Mouse (Mus musculus) right cerebral cortex, postnatal 25 days (tissue): ENCODE measurements at regions not wholly inside any gene's neighbourhood (a gene's known extent, or its start where the extent isn't known, plus 50 kb on each side); places are given as distances from the start of the nearest gene placed in this dataset.

Experiments used
- DNase-seq: peaks from one replicate; pipeline ENCODE4 v3.0.0; 2022

DNA sequence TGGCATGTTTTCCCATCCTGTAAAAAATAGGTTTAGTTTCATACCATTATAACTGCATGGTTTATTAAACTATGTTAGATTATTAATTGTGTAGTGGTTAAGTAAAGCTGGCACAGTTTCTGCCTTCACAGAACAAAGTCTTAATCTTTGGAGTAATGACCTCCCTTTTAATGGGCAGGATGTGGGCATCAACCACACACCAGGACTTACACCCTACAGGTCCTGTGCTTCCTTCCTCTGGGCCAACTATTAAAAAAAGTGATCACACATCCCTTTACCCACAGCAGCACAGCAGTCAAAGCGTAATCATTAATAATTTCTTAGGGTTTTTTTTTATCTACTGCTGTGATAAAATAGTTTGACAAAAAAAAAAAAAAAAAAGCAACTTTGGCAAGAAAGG, 300.3 kb downstream of the Fam49a start:
- DNase-seq, result no peak

DNA sequence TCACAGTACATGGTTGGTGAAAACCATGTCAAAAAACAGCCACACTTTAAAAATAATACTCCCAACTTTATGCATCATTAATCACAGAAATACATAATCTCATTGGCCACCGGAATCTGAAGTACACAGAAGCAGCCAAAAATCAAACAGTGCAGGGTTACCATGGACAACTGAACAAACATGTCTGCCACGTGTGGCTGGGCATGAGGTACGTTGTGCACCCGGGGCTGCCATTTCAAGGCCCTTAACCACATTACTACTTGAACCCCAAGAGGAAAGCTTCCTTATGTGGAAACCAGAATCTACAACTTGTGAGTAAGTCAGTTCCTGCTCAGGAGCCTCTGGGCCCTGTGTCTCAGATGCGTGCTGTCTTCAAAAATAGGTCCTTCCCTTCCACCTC, 289.9 kb downstream of the Fam49a start:
- DNase-seq, result no peak

- DNase-seq, result no peak
These were observed 287.7 kb downstream of the Fam49a start for GRCm38 (mm10) chr12:12549649-12550048.

GRCm38 (mm10) chr12:12548688-12549087, 286.7 kb downstream of the Fam49a start:
- no peak for DNase-seq

GRCm38 (mm10) chr12:12547477-12547876, 285.5 kb downstream of the Fam49a start:
- DNase-seq, result no peak

DNA sequence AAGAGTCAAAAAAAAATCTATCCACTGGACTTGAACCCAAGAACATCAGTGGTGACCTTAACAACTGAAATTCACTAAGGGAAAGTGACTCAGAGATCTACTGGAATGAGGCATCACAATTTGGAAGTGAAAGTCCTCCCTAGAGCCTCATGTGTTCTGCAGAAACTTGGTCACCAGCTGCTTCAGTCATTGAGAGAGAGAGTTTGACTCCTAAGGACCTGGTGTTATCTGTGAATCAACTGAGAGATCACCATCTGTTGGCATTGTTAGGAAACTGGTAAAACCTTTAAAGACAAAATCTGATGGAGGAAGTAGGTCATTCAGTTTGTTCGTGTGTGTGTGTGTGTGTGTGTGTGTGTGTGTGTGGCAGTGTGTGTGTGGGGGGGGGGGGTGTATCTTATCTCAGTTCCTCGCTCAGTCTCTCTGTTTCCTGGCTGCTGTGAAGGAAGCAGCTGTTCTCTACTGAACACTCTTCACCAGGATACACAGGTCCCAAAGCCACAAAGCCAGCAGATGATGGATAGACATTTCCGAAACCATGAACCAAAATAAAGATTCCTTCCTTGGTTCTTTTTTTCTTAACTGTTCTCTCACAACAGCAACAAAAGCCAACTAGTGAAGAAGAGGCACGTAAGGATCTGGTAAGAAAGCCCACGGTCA, 284.6 kb downstream of the Fam49a start:
- DNase-seq, result no peak

- DNase-seq, result no peak
These were observed 279.4 kb downstream of the Fam49a start for GRCm38 (mm10) chr12:12541076-12542070.

DNA sequence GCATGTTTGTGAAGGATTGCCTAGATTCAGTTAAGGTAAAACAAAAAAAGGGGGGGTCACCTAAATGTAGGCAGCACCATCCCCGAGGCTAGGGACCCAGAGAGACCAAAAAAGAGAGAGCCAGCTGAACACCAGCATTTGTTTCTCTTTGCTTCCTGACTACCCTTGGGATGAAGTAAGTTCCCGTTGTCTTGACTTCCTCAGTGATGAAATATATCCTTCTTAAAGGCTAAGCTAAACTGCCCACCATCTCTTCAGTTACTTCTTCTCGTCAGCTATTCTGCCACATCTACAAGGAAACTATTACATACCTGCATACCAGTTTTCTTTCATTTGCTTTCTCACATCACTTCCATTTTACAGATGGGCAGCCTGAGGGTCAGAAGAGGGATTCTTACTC, 277.4 kb downstream of the Fam49a start:
- DNase-seq, result no peak

DNA sequence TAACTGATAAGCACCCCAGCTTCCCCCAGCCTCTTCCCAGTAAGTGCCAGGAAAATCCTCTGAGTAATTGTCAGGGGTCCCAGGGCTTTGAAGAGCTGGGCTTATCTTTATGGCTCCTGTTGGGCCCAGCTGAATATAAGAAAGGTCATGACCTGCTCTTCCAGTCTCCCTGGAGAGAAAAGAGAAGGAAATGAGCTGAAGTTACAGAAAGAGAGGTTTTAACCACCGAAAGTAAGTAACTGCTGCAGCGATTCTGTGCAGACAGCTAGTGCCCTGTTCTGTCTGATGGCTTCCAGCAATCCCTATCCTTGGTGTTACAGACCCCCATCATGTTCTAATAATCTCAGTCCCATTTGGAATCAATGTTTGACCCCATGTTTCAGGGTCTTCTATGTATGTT, 272.8 kb downstream of the Fam49a start:
- no peak for DNase-seq

DNA sequence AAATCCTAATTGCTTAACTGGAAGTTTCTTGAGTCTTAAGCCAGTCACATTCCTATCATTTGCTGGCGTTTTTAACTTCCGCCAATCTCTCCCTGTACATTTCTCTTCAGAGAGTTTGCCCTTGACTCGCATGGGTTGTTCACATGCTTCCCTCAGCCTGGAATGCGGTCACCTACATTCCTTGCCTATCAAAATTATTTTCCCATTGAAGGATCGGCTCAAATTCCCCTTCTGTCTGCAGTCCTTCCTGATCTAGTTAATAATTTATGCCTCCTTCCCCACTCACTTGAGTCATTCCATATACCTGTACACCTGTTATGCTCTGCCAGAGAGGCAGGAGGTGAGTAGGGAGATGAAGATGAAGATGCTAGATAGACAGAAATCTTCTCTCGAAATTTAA, 268.9 kb downstream of the Fam49a start:
- DNase-seq, result no peak

- no peak for DNase-seq
These were observed 267.6 kb downstream of the Fam49a start for GRCm38 (mm10) chr12:12529541-12529940.

DNA sequence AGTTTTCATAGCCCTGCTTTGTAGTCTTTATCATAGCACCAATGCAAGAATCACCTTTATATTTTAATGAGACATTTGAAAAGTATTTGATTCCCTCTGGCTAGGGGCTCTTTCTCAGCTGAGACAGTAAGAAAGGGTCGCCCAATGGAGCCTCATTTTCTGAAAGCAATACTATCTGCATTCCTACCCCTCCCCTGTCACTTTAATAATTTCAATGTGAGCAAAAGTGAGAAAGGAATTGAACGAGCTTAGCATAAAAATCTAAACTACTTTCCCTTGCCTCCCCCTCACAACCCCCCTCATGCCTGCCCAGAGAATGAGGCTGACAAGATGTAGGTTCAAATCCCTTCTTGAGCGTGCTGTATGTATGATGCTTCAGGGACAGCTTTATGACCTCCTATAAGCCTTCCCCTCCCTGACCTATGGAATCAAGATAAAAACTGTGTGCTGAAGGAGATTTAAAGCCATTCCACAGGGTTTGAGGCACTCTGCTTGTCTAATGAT, 266.6 kb downstream of the Fam49a start:
- no peak for DNase-seq

DNA sequence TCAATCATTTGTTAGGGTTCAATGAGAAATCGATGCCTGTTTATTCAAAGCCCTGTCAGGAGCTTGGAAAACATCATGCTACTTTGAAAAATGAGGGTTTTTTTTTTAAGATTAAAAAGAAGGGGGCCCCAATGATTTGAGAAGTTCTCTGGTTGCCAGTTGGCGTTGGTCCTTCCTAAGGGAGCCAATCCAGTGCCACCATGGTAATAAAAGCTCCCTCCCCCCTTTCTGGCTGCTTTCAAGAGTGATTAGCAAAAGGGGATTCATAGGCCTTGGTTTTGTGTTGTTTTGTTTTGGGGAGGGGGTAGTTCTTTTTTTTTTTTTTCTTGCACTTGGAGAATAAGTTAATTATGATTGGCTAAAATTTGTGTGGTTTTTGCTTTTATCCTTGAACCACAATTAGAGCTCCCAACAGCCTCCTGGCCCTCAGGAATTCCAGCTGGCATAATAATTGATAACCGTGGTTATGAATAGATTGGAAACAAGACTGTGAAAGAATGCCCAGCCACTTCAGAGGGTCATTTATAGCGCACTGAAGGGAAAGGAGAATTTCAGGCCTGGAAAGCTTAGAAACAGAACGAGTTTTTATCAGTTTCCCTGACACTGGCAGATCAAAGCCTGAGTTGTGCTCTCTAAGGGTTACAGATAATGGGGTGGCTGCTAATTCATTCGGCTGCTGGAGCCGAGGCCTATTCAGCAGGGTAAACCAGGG, 266.0 kb downstream of the Fam49a start:
- no peak for DNase-seq

DNA sequence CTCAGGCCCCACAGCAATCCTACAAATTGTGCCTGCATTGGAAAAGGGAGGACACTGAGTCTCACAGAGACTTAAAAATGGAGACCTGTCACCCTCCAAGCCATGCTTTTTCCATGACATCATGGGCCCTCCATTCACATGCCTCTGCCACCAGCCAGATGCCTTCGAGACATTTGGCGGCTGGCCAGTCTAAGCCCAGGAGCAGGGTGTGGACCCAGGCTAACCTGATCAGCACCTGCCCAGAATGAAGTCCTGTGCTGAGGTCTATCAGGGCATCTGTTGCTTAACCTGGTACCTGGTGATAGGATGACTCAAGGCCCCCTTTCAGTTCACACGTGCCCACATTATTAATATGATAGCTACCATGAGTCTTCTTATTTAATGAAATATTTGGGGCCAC, 265.4 kb downstream of the Fam49a start:
- DNase-seq, result no peak

DNA sequence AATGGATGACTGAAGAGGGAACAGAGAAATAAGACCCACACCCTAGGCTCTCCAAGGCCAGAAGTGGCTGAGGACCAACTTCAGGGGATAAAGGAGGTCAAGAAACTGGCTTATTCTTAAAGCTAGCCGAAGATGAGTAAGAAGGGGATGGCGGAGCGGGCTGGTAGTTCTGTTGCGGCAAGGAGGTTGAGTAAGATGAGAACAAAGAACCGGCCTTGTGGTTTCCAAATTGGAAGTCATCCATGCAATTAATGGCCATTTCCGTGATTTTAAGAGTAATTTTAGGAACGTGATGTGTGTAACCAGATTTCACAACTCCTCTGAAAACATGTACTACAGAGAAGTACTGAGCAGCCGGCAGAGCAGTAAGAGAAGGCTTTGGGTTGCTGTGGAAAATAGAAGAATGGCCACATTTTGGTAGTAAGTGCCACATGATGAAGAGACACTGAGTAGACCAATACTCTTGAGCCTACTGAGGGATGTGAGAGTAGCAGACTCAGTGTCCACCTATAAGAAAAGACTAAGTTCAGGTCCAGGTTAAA, 258.4 kb downstream of the Fam49a start:
- no peak for DNase-seq

GRCm38 (mm10) chr12:12518490-12519070, 256.6 kb downstream of the Fam49a start:
- no peak for DNase-seq

DNA sequence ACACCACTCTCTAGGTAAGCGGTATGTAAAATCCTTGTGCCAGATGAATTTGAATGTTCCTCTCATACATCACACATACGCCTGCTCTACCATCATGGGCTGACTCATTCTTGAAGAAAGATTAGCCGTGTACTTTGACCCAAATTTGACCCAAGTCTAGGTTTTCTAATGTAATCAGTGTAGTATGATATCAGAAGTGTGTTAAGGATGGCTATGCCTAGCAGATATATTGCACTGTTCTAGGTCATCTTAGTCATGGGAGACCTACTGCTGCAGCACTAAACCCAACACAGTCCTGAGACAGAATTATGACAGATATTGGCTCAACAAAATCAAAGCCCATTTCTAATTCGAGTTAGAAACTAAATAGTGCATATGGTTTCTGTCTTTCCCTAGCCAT, 255.1 kb downstream of the Fam49a start:
- no peak for DNase-seq

- no peak for DNase-seq
These were observed 248.8 kb downstream of the Fam49a start for GRCm38 (mm10) chr12:12510764-12511163.

- no peak for DNase-seq
These were observed 247.4 kb downstream of the Fam49a start for GRCm38 (mm10) chr12:12509164-12509937.

DNA sequence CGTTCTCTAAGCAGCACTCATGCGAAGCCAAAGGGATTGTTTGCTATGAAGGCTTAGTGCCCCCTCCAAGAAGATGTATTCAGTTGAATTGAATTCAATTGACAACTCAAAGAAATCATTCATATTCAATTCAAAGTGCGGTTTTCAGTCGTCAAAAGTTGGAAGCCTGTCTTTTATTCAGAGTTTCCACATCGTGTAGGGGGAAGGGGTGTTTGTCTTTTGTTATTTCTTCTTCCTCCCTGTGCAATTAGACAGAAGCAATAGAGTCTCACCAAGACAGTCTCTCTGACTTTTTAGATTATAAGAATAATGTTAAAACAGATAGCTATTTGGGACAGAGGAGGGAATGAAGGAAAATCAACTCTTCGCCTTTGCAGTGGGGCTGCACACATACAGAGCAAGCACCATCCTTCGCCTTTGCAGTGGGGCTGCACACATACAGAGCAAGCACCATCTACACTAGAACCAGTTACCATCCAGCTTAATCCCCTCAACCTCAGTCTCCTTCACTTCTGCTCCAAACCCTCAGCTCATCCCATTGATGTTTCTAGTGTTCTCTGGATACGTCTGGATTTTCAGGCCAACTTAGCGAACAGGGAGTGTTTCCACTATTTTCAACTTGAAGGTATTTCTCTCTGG, 246.7 kb downstream of the Fam49a start:
- DNase-seq, result no peak

DNA sequence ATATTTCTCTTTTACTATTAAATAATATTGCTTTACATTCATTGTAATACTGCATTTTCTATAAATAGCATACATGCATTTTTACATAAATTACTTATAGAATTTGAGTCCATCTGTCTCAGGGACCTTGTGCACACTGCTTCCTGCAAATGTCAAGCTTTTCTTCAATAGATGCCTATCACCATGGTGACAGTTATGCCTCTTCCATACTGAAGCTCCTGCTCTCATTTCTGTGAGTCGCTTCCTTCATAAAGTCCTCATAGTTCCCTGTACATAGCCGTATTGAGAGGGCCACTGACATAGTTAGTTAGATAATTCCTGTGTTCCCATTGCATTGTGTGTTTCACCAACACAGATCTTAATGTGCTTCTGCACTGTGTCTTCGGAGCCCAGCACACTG, 244.7 kb downstream of the Fam49a start:
- no peak for DNase-seq
